Mouse (Mus musculus) midbrain, embryonic 14.5 days (tissue): ENCODE data around the gene Pitpnm3. TPM values are rescaled to one million over a fixed set of nuclear protein-coding genes. Genes with fewer than 3 reads are reported as not detected.

Source experiments
- ATAC-seq: fragments of 200-750 bp; cut with Nextera tagmentation; 2 replicates; pipeline ENCODE4 v1.8.0; 2017; ENCODE audit warnings: moderate number of reproducible peaks, moderate library complexity; ENCODE audit not compliant: low FRiP score, low TSS enrichment
- DNase-seq: peaks from one replicate; pipeline ENCODE4 v3.0.0-alpha.2; 2015
- H3K27ac ChIP-seq: fragments of 300-500 bp; sonication (generic); replicated peaks from 2 replicates; pipeline ENCODE4 v1.5.1; 2014; ENCODE audit warnings: mild to moderate bottlenecking, low read depth, low read length, moderate library complexity
- H3K27me3 ChIP-seq: fragments of 300-500 bp; sonication (generic); 2 replicates; pipeline ENCODE4 v1.6.1; 2014; ENCODE audit warnings: low read length, control low read depth, mixed read lengths; ENCODE audit not compliant: control insufficient read depth, insufficient read depth
- H3K36me3 ChIP-seq: fragments of 300-500 bp; sonication (generic); 2 replicates; pipeline ENCODE4 v1.6.1; 2014; ENCODE audit warnings: low read length, control low read depth; ENCODE audit not compliant: control insufficient read depth, insufficient read depth
- H3K4me1 ChIP-seq: fragments of 300-500 bp; sonication (generic); 2 replicates; pipeline ENCODE4 v1.6.1; 2014; ENCODE audit warnings: mild to moderate bottlenecking, antibody characterized with exemption, low read length, control low read depth; ENCODE audit not compliant: control insufficient read depth, insufficient read depth
- H3K4me2 ChIP-seq: fragments of 300-500 bp; sonication (generic); 2 replicates; pipeline ENCODE4 v1.6.1; 2014; ENCODE audit warnings: mild to moderate bottlenecking, low read length, moderate library complexity
- H3K4me3 ChIP-seq: fragments of 300-500 bp; sonication (generic); replicated peaks from 2 replicates; pipeline ENCODE4 v1.5.1; 2014; ENCODE audit warnings: low read depth, low read length
- H3K9ac ChIP-seq: fragments of 300-500 bp; sonication (generic); replicated peaks from 2 replicates; pipeline ENCODE4 v1.6.1; 2014; ENCODE audit warnings: mild to moderate bottlenecking, low read length, moderate library complexity
- H3K9me3 ChIP-seq: fragments of 300-500 bp; sonication (generic); 2 replicates; pipeline ENCODE4 v1.6.1; 2016; ENCODE audit warnings: low read length, control low read depth, mixed read lengths; ENCODE audit not compliant: control insufficient read depth
- WGBS: fragments of 180-500 bp; shearing (Covaris S2); extraction: QIAGEN DNeasy Blood & Tissue Kit; methylation state at CpG from one replicate; pipeline ENCODE4 v1.1.7; 2014; 5-methylcytosine and 5-hydroxymethylcytosine counted together
- polyA plus RNA-seq: library from polyadenylated mRNA; unstranded; fragments of >200 nt; fragmentation: Nextera tagmentation; extraction: Ambion mirVana; gene quantifications from 2 replicates; pipeline ENCODE4 v1.2.1, GENCODE M21; 2014

Gene Pitpnm3
- polyA plus RNA-seq, 1 experiment from 2014 or later, result 4.0 TPM

DNA sequence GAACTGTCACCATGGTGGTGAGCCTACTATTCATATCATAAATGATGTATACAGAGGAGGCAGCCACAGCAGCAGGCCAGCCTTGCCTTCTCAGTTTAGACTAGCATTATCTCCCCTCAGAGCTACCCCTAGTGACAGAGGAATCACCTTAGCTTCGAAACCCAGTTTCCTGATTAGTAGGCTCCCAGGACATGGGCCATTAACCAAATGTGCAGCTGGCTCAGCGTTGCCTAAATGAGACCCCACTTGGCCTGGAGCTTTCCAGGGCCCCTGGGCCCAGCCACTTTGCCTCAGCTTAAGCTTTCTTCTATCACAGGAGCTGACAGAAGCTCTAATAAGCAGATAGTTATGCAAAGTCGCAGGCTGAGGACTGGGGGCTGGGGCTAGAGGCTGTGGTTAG lies 39.6 kb downstream of the Pitpnm3 start:
- Histone ChIP-seq H3K9ac (no peak overlapping the region), H3K4me1 (peaks cover 9% of the 10 kb centered on the region; the same call in 1 of the 2 replicates), H3K4me2 (no peak overlapping the region), H3K4me3 (no peak overlapping the region), H3K27ac (0 out of 2 replicates have a peak overlapping the region, but pooled peaks have one; percentile 4), H3K9me3 (no peaks in the 10 kb centered on the region), H3K36me3 (no peaks in the 10 kb centered on the region), H3K27me3 (no peaks in the 10 kb centered on the region)
- peak; percentile 53 for DNase-seq
- 26% methylated on average over 3 of the region's 3 CpGs for WGBS
- no peak for ATAC-seq

DNA sequence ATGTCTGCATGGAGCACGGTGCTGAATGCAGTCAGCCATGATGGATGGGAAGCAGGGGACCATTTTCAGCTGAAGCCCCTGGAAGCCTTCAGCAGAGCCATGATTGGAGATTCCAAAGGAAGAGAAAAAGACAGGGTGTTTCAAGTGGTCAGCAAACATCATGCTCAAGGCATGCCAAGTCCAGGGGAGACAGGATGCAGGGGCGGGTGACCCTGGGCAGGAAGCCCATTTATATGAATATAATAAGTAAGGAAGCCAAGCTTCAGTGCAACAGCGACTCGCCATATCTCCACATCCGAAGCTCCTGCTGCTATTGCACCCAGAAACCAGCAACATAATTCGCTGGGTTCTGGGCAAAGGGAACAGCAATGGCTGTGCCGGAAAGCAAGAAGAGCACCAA lies 41.1 kb downstream of the Pitpnm3 start:
- Histone ChIP-seq H3K27me3 (no peaks in the 10 kb centered on the region), H3K36me3 (no peaks in the 10 kb centered on the region), H3K4me3 (no peak overlapping the region), H3K4me1 (peaks cover 9% of the 10 kb centered on the region; the same call in 1 of the 2 replicates), H3K4me2 (no peak overlapping the region), H3K27ac (no peak overlapping the region), H3K9me3 (no peaks in the 10 kb centered on the region), H3K9ac (no peak overlapping the region)
- no peak for ATAC-seq
- 89% methylated on average over 7 of the region's 7 CpGs for WGBS
- no peak for DNase-seq

DNA sequence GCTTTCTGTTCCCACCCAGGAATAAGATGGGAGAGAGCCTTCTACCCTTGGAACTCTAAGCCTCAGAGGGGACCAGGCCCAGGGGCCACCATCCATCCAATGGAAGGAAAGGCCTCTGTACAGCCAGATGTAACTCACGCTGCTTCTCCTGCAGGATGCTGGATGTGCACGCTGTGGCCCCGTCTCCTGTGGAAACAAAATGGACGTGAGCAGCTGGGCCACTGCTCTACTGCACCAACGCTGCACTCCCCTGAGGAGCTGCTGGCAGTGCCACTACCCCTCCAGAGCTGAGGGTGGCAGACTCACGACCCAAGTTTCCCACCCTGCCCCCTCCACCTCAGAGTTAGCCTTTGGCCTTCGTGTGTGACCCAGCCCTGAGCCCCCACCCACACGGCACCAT lies 43.2 kb downstream of the Pitpnm3 start:
- Histone ChIP-seq H3K4me1 (peaks cover 9% of the 10 kb centered on the region; the same call in 1 of the 2 replicates), H3K4me2 (no peak overlapping the region), H3K27me3 (no peaks in the 10 kb centered on the region), H3K9me3 (no peaks in the 10 kb centered on the region), H3K36me3 (no peaks in the 10 kb centered on the region), H3K27ac (no peak overlapping the region), H3K4me3 (no peak overlapping the region), H3K9ac (no peak overlapping the region)
- ATAC-seq, result no peak
- WGBS, result 80% methylated on average over 8 of the region's 8 CpGs
- DNase-seq, result no peak

DNA sequence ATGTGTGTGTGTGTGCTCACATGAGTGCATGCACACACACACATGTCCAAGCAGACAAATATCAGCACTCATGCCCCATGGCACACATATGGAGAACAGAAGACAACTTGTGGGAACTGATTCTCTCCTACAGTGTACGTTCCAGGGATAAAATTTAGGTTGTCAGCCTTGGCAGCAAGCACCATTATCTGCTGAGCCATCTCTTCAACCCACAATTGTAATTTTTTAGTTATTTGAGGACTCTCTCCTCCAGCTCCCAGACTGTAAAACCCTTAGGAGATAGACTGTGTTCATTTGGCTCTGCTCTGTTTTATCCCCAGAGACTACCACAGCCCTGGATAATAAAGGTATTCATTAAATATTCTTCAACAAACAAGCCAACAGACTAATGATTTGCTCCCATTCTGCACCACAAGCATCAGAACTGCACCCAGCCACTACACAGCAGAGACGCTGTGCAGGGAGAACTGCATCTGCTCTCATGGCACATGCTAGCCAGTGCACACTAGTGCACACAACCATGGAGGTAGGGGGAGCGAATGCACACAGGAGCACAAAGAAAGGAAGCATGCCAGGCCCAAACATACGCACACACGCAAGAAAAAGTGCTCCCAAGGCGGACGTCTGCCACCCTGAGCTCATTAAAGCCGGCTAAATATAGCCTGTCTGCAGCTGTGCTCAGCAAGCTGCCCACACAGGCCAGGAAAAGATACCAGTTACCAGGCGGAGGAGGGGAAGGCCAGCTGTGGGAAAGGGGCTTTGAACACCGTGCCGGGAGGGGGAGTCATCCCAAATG lies 49.1 kb downstream of the Pitpnm3 start:
- Histone ChIP-seq H3K9ac (peak overlapping the region; percentile 34; the same call in 1 of the 2 replicates), H3K4me3 (no peak overlapping the region), H3K9me3 (no peaks in the 10 kb centered on the region), H3K4me1 (peaks cover 15% of the 10 kb centered on the region), H3K27ac (peak overlapping the region; percentile 86), H3K4me2 (no peak overlapping the region), H3K27me3 (no peaks in the 10 kb centered on the region), H3K36me3 (no peaks in the 10 kb centered on the region)
- ATAC-seq (peak; percentile 43; the same call in 1 of the 2 replicates), DNase-seq (peak; percentile 76)
- 35% methylated on average over 11 of the region's 11 CpGs for WGBS

DNA sequence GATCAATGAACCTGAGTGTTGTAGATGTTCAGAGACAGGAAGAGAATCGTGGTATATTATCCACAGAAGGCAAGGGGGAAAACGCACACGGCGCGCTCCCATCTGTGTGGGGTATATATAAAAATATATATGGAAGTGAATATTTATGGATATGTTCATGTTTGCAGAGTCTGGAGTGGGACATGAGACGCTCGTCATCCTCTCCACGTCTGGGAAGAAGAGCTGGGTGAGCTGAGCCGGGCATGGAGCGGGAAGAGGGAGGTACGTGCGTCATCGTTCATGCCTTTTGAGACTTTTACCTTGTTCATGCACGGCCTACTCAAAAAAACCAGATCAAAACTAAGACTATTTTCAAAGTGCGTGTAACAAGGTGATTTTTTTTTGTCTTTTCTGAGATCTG lies 51.2 kb downstream of the Pitpnm3 start:
- WGBS, result 96% methylated on average over 15 of the region's 15 CpGs
- Histone ChIP-seq H3K4me1 (peaks cover 15% of the 10 kb centered on the region), H3K36me3 (no peaks in the 10 kb centered on the region), H3K4me2 (no peak overlapping the region), H3K9ac (no peak overlapping the region), H3K4me3 (no peak overlapping the region), H3K9me3 (no peaks in the 10 kb centered on the region), H3K27me3 (no peaks in the 10 kb centered on the region), H3K27ac (no peak overlapping the region)
- DNase-seq (no peak), ATAC-seq (no peak)

DNA sequence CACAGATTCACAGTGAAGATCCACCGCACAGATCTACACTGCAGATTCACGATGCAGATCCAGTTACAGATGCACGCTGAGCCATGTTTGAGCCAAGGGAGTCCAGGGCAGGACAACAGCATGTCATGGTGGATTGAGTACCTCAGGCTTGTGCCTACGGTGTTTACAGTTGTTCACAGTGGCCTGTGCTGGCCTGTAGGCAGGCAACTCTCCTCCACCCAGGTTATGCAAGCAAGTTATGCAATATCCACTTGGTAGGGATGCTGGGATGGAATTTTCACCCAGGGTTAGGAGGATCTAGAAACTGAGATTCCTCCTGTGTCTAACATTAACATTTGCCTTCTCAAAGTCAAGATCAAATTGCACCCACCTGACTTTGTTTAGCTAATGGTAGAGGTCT lies 53.0 kb downstream of the Pitpnm3 start:
- Histone ChIP-seq H3K36me3 (no peaks in the 10 kb centered on the region), H3K27me3 (no peaks in the 10 kb centered on the region), H3K9ac (no peak overlapping the region), H3K4me2 (no peak overlapping the region), H3K4me1 (peaks cover 15% of the 10 kb centered on the region), H3K27ac (no peak overlapping the region), H3K4me3 (no peak overlapping the region), H3K9me3 (no peaks in the 10 kb centered on the region)
- WGBS, result 93% methylated on average over 4 of the region's 4 CpGs
- ATAC-seq, result no peak
- no peak for DNase-seq

DNA sequence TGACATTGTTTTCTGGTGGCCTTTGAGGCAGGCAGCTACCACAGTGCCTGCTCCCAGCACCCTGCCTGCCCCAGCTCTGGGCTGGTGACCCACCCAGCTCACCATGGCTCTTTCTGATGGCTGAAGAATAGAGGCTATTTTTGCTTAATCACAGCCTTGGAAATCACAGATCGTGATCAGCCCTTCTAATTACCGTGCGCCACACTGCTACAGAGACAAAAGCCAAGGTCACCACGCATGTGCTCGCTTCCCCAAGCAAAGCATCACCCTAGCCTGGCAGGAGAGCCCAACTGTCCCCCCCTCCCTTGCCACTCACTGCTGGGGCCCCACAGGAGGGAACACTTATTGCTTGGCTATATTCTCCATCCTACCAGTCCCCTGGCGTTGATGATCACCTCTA lies 55.1 kb downstream of the Pitpnm3 start:
- Histone ChIP-seq H3K9me3 (no peaks in the 10 kb centered on the region), H3K27me3 (no peaks in the 10 kb centered on the region)
- DNase-seq, result no peak

DNA sequence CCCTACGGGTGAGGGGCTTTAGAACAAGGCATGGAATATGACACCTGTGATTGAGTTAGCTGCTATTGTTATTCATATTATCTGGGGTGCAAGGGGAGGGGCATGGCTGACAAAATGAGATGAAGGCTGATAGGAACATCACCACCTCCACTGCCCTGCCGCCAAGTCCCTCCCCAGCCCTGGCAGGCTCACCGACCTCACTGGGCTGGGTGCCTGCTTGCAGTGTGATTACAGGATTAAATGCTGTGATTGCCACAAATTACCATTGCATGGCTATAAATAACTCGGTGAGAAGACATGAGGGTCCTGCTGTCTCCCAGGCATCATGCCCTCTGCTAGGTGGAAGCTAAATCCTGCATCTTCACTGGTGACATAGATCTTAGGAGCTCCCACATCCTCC lies 56.9 kb downstream of the Pitpnm3 start:
- Histone ChIP-seq H3K27me3 (no peaks in the 10 kb centered on the region), H3K9ac (no peak overlapping the region), H3K36me3 (no peaks in the 10 kb centered on the region), H3K4me2 (no peak overlapping the region), H3K4me1 (no peaks in the 10 kb centered on the region), H3K4me3 (no peak overlapping the region), H3K27ac (no peak overlapping the region), H3K9me3 (no peaks in the 10 kb centered on the region)
- no peak for ATAC-seq
- DNase-seq, result no peak
- 32% methylated on average over 4 of the region's 4 CpGs for WGBS

More for the DNA sequence above, 55.1 kb downstream of the Pitpnm3 start:
- no peaks in the 10 kb centered on the region for H3K4me1 ChIP-seq
- no peak overlapping the region for H3K4me3 ChIP-seq
- 68% methylated on average over 6 of the region's 6 CpGs for WGBS
- H3K9ac ChIP-seq, result no peak overlapping the region
- no peaks in the 10 kb centered on the region for H3K36me3 ChIP-seq
- H3K27ac ChIP-seq, result no peak overlapping the region
- H3K4me2 ChIP-seq, result no peak overlapping the region
- no peak for ATAC-seq

DNA sequence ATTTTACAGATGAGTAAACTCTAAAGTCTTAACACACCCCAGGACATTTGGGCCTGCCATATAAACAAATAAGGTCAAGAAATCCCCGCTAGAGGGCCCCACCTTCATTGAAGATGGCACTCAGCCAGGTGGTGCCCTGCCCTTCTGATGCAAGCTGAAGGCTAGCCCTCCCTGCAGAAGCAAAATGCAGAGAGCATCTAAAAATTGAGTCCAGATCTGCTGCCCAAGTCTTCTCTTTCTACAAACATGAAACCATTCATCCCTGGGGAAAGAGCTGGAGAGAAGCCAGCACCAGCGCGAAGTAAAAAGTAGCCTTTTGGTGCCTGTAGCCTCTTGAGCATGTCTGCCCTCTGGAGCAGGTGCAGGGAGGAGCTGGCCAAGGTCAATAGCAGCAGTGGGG lies 57.5 kb downstream of the Pitpnm3 start:
- 39% methylated on average over 3 of the region's 3 CpGs for WGBS
- H3K4me3 ChIP-seq, result no peak overlapping the region
- H3K9me3 ChIP-seq, result no peaks in the 10 kb centered on the region
- H3K36me3 ChIP-seq, result no peaks in the 10 kb centered on the region
- no peak overlapping the region for H3K4me2 ChIP-seq
- no peaks in the 10 kb centered on the region for H3K27me3 ChIP-seq
- H3K4me1 ChIP-seq, result no peaks in the 10 kb centered on the region
- no peak overlapping the region for H3K9ac ChIP-seq
- H3K27ac ChIP-seq, result no peak overlapping the region
- ATAC-seq, result no peak
- DNase-seq, result no peak
